ENCODE assay signal across 36 mouse cellular contexts in the genomic region with DNA sequence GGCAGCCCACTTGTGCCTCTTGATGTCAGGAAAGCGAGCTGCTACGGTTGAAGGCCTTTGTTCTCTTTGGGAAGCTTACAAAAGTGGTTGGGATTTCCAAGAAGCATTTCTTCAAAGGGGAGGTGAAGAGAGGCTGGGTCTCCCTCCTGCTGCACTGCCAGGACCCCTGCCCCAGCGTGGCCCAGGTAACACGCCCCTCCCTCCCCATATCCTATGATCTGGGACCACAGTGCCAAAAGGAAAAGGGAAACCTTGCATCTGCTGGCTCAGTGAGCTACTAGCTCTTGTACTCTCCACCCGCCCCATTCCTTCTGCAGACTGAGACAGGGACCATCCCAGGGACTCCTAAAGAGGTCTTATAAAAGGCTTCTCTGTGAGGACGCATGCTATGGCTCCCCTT. TPM values are rescaled to one million over a fixed set of nuclear protein-coding genes. Genes with fewer than 3 reads are reported as not detected.
"Had no signal": no experiment of that assay in that cellular context is flagged by ENCODE, and none has a peak within 500 bp of the region (broad histone marks: within the 10 kb centered on the region; RNA-seq: fewer than 3 reads in every experiment).

No protein-coding gene starts in this region.

- DNase-seq: left cerebral cortex, postnatal 4 days; liver; liver, embryonic 13.5 days; liver, postnatal 0 days; lung, adult 2 months; lung, embryonic 14.5 days; lung, postnatal 10 days; lung, postnatal 14 days; lung, postnatal 36 days; midbrain, embryonic 14.5 days had no signal

- H3K4me1 ChIP-seq: limb, embryonic 10.5 days; lung, embryonic 15.5 days; midbrain, embryonic 10.5 days; midbrain, embryonic 12.5 days; midbrain, embryonic 13.5 days; midbrain, embryonic 15.5 days had no signal

- H3K27ac ChIP-seq: left cerebral cortex, adult 2 months; limb, embryonic 10.5 days; limb, embryonic 12.5 days; limb, embryonic 13.5 days; limb, embryonic 15.5 days; liver, embryonic 12.5 days; liver, embryonic 13.5 days; liver, embryonic 14.5 days; liver, embryonic 15.5 days; lung, embryonic 15.5 days; macrophage; midbrain, embryonic 10.5 days; midbrain, embryonic 12.5 days; midbrain, embryonic 13.5 days; midbrain, embryonic 15.5 days had no signal

- H3K4me3 ChIP-seq: left cerebral cortex, adult 2 months; limb, embryonic 10.5 days; limb, embryonic 12.5 days; limb, embryonic 13.5 days; limb, embryonic 15.5 days; liver, embryonic 12.5 days; liver, embryonic 13.5 days; liver, embryonic 15.5 days; lung, embryonic 15.5 days; megakaryocyte, embryonic 14.5 days; midbrain, embryonic 10.5 days; midbrain, embryonic 12.5 days; midbrain, embryonic 13.5 days; midbrain, embryonic 15.5 days; myocyte had no signal

- H3K27me3 ChIP-seq: limb, embryonic 12.5 days; limb, embryonic 13.5 days; limb, embryonic 15.5 days; liver, embryonic 12.5 days; liver, embryonic 13.5 days; liver, embryonic 15.5 days; lung, embryonic 15.5 days; midbrain, embryonic 12.5 days; midbrain, embryonic 13.5 days; midbrain, embryonic 15.5 days had no signal

RNA-seq across cellular contexts. Expression of a gene that starts 19.8 kb away (rescaled TPM):
- polyA plus RNA-seq: limb, embryonic 10.5 days; limb, embryonic 11.5 days; limb, embryonic 12.5 days; limb, embryonic 13.5 days; limb, embryonic 14.5 days; limb, embryonic 15.5 days; liver, embryonic 11.5 days; liver, embryonic 12.5 days; liver, embryonic 13.5 days; liver, embryonic 14.5 days; liver, embryonic 15.5 days; liver, embryonic 16.5 days; liver, postnatal 0 days; lung, adult 2 months; lung, embryonic 14.5 days; lung, postnatal 0 days; macrophage; midbrain, embryonic 10.5 days; midbrain, embryonic 11.5 days; midbrain, embryonic 12.5 days had no signal

RNA-seq across cellular contexts. Expression of a gene that starts 45.9 kb away (rescaled TPM):
- polyA plus RNA-seq: limb, embryonic 10.5 days; limb, embryonic 11.5 days; limb, embryonic 12.5 days; liver, embryonic 11.5 days; liver, embryonic 12.5 days; liver, embryonic 13.5 days; lung, embryonic 14.5 days; lung, embryonic 16.5 days; macrophage; midbrain, embryonic 10.5 days; midbrain, embryonic 11.5 days; midbrain, embryonic 12.5 days; midbrain, embryonic 13.5 days; midbrain, embryonic 14.5 days; midbrain, embryonic 15.5 days; midbrain, embryonic 16.5 days; midbrain, postnatal 0 days; myocyte had no signal

RNA-seq across cellular contexts. Expression of a gene that starts 52.1 kb away (rescaled TPM):
- polyA plus RNA-seq: liver, adult 2 months; macrophage; myocyte had no signal
